Mouse (Mus musculus) retina, embryonic 14.5 days (tissue): ENCODE results near the gene Cd101.
A peak's percentile ranks its signal among the peaks of the same experiment; 100 is the strongest.

Experiments used
- DNase-seq: peaks from one replicate; pipeline ENCODE4 v3.0.0-alpha.2; 2015; ENCODE audit warnings: low spot score

Gene Cd101

DNA sequence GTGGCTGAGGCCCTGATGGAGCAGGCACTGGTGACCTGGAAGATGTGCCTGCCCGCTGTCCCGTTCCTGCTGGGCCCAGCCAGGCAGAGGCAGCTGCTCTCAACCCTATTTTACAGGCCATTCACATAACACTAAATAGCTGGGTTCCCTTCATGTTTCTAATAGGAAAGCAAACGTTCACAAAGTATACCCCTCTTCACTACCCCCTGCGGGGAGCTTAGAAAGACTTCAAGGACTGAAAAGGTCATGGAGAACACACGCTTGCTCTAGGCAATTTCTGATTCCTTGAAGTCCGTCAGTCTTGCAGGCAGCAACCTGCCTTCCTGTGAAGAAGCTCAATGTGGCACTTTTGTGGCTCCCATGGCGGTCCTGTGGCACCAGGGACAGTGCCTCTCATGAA, 12.6 kb upstream of the Cd101 start:
- peak; percentile 5 for DNase-seq

DNA sequence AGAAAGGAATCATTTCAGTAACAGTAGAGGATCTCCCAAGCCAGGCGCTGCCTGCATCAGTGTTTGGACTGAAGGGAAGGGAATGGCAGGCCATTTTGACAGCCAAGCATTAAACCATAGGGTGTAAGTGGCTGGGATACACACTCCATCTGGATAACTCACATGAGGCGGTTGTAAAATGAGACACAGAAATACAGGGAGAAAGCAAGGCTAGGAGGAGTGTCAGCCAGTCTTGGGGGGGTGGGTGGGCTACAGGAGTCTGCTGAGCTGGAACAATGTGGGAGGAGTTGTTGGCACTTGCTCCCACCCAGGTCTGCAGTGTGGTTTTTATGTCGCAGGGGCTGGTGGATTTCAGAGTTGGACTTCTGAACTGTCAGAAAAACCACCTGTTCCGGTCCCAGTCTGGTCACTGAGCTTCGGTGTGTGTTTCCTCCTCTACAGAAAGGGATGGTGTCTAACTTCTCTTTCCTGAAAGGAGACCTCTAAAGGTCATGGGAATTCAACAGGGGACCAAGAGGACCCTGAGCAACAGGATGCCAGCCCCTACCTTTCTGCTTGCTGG, 8.7 kb upstream of the Cd101 start:
- no peak for DNase-seq

DNA sequence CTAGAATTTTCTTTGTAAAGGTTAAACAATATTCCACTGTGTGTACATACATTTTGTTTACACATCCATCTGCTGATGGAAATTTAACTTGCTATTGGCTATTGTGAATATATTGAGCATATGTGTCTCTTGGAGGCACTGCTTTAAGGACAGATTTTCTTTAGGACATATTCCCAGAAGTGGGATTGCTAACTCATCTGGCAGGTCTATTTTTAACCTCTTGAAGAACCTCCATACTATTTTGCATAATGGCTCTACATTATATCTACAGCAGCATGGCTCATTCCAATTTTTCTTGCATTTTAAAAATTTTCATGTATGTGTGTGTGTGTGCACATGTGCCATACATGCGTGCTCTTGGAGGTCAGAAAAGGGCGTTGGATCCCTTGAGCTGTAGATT, 6.6 kb upstream of the Cd101 start:
- DNase-seq = no peak

DNA sequence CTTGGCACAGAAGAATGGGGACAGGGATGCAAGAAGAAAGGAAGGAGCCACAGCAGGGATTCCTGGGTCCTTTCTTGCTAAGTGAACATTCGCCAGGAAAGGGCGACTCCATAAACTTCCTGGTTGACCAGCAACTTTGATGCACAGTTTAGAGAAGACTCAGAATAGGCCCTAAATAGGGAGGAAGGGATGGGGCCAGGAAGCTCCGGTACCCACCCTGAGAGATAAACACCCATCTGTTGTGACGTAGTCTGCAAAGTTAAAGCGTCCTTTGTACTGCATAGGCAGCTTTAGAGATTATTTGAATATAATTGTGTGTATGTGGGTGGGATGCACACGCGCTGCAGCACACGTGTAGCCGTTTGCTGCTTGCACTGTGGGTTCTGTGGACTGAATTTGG, 5.2 kb upstream of the Cd101 start:
- DNase-seq = no peak

DNA sequence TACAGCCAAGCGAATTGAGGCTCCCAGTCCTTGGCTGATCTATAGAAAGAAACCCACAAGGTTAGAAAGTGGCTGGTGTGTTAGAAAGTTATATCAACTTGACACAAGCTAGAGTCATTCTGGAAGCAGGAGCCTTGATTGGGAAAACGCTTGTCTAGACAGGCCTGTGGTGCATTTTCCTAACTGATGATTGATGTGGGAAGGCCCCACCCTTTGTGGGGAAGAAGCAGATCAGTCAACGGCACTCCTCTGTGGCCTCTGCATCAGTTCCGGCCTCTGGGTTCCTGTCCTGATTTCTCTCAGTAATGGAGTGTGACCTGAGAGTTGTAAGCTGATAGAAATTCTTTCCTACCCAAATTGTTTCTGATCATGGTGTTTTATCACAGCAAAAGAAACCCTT, 4.3 kb upstream of the Cd101 start:
- DNase-seq = no peak

DNA sequence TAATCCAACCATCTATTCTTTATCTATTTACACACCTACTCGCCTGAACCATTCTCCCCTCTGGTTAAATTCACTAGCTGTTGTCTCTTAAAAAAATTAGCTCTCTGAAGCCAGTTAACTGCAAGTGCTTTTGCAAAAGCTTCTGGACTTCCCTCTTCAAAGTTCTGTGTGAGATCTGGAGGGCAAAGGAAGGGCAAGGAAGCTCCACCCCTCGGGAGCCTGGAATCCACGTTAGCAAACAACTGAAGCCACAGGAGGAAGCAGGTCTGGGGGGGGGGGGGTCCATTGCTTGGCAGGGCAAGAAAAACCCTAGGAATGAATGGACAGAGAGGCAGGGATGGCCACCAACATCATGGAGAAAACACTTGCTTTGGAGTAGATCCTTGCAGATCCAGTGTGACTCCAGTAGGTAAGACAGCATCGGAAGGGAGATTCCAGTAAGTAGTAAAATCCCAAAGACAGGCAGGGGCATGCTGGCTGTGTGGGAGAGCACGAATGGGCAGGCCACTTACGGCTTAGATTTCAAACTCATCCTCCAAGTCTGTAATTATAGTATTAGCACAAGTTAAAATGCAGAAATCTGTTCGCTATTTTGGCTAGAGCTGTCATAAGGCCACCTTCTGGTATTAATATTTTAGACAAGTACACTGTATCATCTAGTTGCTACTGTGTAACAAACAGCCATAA, 2.2 kb upstream of the Cd101 start:
- no peak for DNase-seq

DNA sequence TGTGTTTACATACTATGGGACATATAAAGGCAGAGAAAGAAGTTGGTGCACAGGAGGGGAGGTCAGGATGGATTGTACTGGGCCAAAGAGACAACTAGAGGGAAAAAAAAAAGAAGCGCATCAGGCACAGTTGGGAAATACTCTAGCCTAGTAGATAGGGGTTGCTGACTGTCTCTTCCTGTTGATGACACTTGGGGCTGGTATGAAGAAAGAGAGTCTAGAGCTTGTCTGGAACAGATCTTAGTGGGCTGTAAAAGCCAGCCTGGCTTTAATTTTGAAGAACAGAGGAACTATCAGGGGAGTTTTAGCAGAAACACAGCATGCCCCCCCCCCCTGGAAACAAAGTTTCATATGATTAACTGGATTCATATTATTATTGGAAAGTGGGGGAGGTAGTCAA, 1.3 kb upstream of the Cd101 start:
- DNase-seq = no peak

DNA sequence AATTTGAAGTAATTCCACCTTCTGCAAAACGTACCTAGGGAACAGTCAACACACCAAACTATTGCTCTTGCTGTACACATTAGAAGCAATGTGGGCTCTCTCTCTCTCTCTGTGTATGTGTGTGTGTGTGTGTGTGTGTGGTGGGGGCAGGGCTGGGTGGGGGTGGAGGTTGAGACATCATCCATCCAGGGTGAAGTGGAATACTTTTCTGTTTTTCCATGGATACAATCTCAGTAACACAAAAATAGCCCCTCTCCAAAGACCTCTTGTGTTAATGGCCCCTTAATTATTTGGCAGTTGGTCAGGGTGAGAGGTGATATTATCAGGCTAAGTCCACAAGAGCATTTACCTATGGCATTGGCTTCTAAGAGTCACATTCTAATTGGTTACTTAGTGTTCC, 2.6 kb downstream of the Cd101 start:
- no peak for DNase-seq

DNA sequence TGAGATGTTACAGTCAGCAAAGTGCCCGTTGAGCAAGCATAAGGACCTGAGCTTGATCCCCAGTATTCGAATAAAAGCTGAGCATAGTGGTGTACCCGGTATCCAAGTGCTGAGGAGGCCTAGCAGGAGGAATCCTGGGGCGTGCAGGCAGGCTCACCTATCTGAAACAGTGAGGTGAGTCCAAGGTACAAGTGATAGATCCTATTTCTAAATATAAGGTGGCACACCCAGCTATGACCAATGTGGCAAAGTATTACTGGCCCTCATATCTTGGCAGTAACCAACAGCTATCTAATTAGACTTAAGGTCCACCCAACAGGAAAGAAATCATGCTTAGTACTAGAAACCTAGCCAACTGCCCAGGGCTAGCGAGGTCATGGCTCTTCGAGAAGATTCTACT, 6.4 kb downstream of the Cd101 start:
- DNase-seq = no peak

DNA sequence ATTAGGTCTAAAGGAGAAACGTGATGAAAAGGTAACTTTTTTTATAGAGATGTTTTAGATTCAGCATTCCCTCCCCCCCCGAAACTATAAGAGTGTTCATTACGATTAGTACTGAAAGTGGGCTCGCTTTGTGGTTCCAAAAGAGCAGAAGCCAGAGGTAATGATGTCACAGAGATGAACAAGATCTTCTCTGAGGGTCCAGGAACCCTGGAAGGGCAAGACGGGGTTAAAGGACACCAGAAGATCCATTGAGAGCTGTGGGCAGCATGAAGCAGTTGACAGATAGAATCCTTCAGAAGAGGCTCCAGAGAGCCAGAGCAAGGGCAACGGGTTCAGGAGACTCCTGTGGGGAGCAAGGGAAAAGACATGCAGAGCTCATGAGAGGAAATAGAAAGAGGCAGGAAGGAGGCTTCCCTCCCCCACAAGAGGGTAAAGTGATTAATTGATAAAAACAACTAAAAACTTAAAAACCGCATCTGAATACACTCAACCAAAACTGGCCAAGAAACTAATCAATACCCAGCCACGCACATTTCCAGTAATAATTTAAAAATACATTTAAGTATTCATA, 7.8 kb downstream of the Cd101 start:
- DNase-seq = no peak

DNA sequence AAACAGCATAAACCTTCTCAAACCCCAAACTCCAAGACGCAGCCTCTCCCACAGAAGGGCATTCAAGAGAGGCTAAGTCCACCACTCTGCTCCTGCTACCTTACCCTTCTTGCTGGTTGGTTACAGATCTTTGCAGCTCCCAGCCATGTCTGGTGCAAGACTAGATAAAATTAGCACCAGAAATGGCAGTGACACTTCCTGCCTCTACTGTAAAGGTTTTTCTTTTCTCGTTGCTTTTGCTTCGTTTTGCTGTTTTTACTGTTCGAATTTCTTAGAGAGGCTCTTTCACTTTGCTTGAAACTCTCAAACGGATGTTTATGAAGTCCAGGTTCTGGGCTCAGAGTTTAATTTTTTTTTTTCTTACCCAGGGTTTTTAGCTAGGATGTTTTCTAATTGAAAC, 8.3 kb downstream of the Cd101 start:
- DNase-seq = no peak

DNA sequence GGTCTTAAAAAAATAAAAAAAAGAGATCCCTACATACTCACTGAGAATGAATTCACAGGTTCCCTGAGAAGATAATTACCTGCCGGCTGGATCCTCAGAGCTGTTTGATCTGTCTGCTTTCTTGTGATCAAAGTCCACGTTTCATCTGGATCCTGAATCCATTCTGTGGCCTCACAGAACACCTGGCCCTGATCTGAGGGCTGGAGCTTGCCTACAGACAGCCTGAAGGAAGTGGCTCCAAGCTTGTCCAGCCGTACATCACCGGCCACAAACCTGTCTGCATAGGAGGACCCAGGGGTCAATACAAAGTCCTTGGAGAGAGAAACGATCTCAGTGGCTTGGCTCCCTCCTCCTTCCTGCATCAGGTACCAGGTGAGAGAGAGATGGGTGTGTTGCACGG, 10.9 kb downstream of the Cd101 start:
- DNase-seq = no peak

DNA sequence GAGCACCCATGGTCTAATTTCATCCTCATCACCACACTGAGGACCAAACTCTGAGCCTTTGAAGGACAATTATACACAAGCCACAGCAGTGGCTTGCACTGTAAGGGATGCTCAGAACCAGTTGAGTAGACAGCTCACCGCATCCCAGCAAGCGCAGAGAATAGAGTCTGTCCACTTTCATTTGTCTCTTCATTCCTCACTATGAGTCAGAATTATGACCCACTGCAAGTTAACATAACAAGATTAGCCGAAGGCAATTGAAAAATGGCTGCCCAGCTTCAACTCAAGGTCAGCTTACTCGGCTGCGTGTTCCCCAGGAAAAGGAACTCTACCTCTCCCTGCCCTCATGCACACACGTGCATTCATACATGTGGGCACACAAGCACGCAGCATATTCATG, 13.3 kb downstream of the Cd101 start:
- no peak for DNase-seq

DNA sequence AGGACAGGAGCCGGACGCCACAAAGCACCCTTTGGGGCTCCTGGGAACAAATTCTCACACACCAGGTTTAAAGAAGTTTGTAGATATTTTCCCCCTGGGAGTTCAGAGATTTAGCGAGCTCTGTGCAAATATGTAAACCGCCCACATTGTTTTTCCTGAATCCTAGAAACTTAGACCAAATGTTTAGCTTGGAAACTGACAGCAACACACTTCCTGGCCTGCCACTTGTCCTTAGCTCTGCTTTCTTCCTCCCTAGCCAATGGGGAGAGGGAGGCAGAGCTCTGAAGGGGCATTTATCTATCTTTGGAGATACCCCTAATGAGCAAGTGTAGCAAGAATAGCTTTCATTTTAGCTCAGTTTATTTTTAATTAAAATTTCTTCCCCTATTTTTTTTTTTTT, 14.1 kb downstream of the Cd101 start:
- DNase-seq = no peak

DNA sequence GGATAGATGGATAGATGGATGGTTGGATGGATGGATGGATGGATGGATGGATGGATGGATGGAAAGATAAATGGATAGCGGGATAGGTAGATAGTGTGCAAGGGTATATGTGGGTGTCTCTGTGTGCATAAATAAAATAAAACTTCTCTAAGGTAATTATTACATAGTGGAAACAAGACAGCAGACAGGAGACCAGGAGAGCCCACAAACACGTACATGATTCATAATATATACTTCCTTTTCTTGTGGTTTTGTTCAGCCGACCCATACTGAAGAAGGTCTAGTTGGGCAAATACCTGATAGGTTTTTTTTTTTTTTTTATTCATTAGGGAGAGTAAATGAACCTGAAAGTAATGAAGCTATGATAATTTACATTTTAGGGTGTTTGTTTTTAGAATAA, 15.8 kb downstream of the Cd101 start:
- no peak for DNase-seq

DNA sequence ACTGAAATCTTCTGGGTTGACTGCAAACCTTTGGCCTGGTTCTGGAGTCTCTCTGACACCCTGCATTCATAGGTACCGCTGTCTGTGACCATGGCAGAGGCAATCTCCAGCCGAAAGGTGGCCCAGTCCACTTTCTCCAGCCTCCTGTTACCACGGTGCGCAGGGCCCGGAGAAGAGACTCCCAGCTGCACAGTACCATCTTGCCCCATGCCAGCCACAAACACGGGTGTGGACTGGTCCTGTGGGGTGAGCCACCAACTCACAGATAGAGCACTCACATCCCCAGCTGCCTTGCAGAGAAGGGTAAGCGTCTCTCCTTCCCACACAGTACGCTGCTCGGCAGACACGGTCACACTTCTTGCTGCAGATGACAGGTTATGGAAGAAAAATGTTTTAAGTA, 16.4 kb downstream of the Cd101 start:
- DNase-seq = no peak

DNA sequence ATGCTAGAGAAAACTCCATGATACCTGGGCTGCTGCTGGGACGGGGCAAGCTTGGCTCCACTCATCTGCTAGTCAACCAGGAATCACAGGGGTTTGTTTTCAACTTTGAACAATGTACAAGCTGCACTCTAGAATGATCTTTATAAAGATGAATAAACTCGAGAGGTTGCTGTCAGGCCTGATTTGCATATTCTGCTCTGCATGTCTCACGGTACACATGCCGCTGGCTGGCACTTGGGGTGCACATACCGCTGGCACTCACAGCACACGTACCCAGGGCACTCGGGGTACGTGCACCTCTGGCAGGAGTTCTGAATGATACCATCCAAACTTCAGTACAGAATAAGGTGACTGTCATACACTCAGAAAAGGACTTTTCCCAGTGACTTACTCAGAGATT, 16.8 kb downstream of the Cd101 start:
- DNase-seq = no peak

DNA sequence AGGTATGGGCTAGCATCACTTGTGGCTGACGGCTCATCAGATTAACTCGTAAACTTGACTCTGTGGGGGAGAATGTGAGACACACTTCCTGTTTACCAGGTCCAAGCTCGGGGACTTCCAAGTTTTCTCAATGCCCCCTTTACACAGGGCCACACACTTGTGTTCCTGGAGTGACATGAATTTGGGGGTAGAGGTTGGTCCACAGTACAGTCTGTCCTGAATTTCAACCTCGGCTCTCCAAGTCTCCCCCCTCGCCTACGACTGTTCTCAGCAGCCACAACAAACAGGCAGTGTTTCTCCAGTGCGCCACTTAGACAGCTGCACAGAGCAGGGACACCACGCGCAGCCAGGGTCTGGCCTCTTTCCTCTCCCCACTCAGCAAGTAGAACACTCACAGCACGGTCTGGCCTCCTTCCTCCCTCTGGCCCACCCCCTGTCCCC, 17.2 kb downstream of the Cd101 start:
- no peak for DNase-seq

DNA sequence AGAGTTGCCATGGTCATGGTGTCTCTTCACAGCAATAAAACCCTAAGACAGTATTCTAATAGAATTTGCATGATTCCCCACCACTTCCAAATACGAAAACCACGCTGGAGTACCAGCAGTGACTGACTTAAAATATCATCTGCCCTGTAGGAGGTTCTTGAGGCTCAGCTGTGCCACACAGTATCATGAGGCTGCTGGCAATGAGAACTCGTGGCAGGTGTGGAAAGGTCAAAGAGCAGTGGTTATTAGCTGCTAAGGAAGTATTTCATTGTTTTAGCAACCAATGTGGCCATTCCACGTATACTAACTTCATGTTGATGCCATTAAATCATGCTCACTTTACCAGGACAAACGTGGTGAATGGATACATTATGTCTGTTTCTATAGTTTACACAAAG, 18.2 kb downstream of the Cd101 start:
- no peak for DNase-seq

DNA sequence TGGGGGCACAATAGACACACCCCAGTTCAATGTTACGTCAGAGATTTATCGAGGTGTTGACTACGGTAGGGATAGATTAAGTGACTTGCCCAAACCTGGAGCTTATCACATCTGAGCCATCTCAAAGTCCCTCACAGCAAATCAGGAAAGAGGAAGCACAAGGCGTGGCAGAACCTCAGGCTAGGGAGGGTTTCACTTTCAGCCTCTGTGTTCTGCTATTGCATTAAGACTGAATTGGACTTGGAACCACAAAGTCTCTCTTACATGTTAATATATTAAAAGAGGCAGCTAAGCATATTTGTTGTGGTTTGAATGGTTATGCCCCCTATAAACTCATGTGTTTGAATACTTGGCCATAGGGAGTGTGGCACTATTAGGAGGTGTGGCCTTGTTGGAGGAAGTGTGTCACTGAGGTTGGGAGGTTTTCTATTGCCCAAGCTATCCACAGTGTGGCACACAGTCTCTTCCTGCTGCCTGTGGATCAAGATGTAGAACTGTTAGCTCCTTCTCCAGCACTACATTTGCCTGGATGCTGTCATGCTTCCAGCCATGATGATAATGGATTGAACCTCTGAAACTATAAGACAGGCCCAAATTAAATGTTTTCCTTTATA, 18.7 kb downstream of the Cd101 start:
- DNase-seq = no peak

DNA sequence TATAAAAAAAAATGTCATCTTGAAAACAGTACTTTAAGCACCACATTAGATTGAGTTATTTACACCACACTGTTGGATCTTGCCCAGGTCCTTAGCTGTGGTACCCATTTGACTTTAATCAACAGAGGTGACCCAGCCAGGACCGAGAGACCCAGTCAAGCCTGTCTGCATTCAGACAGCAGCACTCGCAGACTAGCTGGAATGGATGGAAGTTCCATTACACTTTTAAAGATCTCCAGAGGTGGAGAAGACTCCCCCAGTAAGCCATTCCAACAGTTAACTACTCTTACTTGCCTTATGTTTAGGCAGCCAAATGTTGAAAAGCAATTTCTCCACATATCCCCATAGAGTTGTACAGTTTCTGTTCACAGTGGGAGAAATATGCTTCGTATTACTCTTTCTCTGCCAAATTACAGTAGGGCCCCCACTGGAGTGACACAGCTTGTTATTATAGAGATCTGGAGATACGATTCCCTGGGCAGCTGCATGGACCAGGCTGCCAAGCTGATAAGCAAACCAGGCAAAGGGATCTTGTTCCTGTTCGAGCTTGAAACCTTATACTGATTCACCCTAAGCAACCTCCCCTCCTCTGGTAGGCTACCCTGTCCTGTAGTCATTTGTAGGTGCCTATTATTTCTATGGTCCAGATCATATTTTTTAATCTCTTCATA, 22.1 kb downstream of the Cd101 start:
- DNase-seq = no peak

DNA sequence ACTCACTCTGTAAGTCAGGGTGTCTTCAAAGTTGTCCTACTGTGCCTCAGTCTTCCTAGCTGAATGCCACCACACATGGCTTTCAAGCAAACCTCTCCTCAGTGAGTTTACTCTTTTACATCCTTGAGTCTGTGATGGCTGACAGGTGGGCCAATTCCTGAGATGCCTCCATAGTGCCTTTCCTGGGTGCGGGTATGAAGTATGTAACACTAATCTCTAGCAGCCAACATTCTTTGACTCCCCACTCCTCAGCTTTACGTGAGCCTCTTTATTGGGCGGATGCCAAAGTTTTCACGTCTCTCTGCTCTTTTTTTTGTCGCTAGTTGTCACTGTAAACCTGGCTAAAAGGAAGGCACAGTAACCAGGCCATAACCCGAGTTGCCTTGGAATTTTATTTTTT, 24.0 kb downstream of the Cd101 start:
- no peak for DNase-seq
